Mouse (Mus musculus): ENCODE data around the gene Sh3gl1. TPM values are rescaled to one million over a fixed set of nuclear protein-coding genes. Genes with fewer than 3 reads are reported as not detected.

The Sh3gl1 gene
- total and polyA plus RNA-seq, 2 experiments from 2014 or later: 74.5 to 93.2 TPM

DNA sequence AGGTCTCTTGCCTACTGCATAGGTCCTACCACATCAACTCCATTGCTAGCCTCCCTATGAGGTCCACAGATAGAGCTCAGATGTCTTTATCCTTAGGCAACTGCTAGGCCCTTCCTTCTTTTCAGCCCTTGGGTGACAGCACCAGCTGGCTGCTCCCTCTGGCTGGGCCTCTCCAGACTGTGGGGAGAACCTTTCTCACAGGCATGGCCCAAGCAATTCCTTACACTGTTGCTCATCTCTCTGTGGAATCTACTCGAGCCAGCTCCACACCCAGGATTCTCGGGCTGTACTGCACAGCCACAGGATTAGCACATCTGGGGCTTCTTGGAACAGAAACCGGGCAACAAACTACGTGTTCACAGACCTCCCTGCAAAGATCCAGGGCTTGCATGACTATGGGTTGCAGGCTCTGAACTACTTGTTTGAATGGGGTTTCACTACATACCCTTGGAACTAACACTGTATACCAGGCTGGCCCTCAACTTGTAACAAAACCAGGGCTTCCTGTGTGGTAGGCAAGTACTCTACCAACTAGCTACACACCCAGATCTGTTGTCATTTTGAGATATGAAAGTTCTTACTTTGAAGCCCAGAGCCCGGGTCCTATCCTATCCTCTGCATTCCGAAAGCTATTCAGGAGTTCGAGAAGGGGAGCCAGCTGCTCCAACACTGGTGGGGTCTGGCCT, 2.3 kb downstream of the Sh3gl1 start:
- no peak overlapping the region for H3K27ac ChIP-seq (ENCODE audit: low read depth, low read length)
- peaks cover 2% of the 10 kb centered on the region; the same call in 1 of the 2 replicates for H3K4me1 ChIP-seq (ENCODE audit: insufficient read depth)
- 91% methylated on average over 7 of the region's 7 CpGs for WGBS
- TF ChIP-seq CTCF (IDR thresholded peaks at IDR 0.05; ENCODE audit: low read depth): no peak
- H3K9ac ChIP-seq: no peak overlapping the region
- H3K4me3 ChIP-seq (ENCODE audit: low read depth, low read length): no peak overlapping the region
- ATAC-seq (no peak), DNase-seq (no peak)
- no peak overlapping the region for H3K4me2 ChIP-seq (ENCODE audit: low read depth)
- no peaks in the 10 kb centered on the region for H3K27me3 ChIP-seq (ENCODE audit: insufficient read depth, low read length)
- H3K36me3 ChIP-seq (ENCODE audit: insufficient read depth): peaks cover 12% of the 10 kb centered on the region
- H3K9me3 ChIP-seq (ENCODE audit: low read length): no peaks in the 10 kb centered on the region

DNA sequence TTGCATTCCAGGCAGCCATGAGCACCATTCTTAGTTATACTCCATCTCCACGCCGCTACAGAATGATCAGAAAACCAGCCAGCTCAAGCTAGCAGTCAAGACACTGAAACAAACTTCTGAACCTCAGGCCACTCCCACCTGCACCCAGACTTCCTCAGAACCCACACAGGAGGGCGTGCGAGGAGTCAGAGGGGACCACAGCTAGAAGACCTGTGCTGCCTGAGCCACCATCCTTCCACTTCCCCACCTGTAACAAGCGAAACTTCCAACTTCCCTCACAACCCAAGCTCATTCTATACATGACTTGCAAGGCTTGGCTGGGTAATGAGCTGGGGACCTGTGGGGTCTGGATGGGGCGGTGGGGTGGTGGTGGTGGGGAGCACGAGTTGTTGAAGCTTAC, 3.6 kb downstream of the Sh3gl1 start:
- H3K36me3 ChIP-seq (ENCODE audit: insufficient read depth): peaks cover 12% of the 10 kb centered on the region
- no peak overlapping the region for H3K27ac ChIP-seq (ENCODE audit: low read depth, low read length)
- H3K4me1 ChIP-seq (ENCODE audit: insufficient read depth): peaks cover 2% of the 10 kb centered on the region; the same call in 1 of the 2 replicates
- no peak overlapping the region for H3K4me2 ChIP-seq (ENCODE audit: low read depth)
- peak overlapping the region; percentile 6; the same call in 1 of the 2 replicates for H3K9ac ChIP-seq
- no peak overlapping the region for H3K4me3 ChIP-seq (ENCODE audit: low read depth, low read length)
- no peak for DNase-seq
- H3K27me3 ChIP-seq (ENCODE audit: insufficient read depth, low read length): no peaks in the 10 kb centered on the region
- no peaks in the 10 kb centered on the region for H3K9me3 ChIP-seq (ENCODE audit: low read length)
- no peak for TF ChIP-seq CTCF (IDR thresholded peaks at IDR 0.05; ENCODE audit: low read depth)
- WGBS: 77% methylated on average over 7 of the region's 7 CpGs
- no peak for ATAC-seq

DNA sequence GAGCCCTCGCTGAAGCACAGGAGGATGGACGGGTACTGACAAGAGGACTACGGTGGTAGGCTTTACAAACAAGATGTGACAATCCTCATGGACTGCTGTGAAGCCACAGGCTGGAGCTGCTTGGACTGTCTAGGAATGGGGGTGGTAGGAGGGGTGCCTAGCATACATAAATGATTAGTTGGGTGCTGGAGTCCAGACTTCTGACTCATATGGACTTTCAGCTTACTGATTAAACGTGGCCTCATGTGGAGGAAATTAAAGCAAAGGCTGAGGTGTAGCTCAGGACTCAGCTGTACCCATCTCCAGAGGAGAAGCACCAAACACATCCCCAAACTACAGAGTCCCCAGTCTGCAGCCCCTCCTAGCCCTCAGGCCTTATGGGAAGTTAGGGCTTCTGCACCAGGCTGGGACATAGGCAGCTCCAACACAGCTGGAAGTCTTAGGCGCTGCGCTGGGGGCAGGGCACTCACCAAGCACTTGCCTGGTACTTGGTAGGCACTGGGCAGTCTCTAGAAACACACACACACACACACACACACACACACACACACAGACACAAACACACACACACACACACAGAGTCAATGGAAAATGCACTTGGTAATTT, 4.2 kb downstream of the Sh3gl1 start:
- Histone ChIP-seq H3K4me2 (ENCODE audit: low read depth) (no peak overlapping the region), H3K9me3 (ENCODE audit: low read length) (no peaks in the 10 kb centered on the region), H3K27me3 (ENCODE audit: insufficient read depth, low read length) (no peaks in the 10 kb centered on the region), H3K4me1 (ENCODE audit: insufficient read depth) (peaks cover 2% of the 10 kb centered on the region; the same call in 1 of the 2 replicates), H3K27ac (ENCODE audit: low read depth, low read length) (no peak overlapping the region), H3K36me3 (ENCODE audit: insufficient read depth) (peaks cover 12% of the 10 kb centered on the region), H3K9ac (no peak overlapping the region), H3K4me3 (ENCODE audit: low read depth, low read length) (no peak overlapping the region)
- DNase-seq: no peak
- no peak for TF ChIP-seq CTCF (IDR thresholded peaks at IDR 0.05; ENCODE audit: low read depth)
- no peak for ATAC-seq
- WGBS: 76% methylated on average over 6 of the region's 6 CpGs

DNA sequence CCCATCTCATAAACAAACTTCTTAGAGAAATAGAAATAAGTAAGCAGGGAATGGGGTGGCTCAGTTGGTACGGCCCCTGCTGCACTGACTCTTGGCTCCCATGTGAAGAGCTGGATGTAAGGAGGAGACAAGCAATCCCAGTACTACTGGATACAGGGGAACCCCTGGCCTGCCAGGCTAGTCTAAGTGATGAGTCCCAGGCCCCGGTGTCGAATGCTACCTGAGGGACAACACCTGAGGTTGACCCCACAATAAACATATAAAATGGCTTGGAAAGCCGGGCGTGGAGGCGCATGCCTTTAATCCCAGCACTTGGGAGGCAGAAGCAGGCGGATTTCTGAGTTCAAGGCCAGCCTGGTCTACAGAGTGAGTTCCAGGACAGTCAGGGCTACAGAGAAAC, 5.0 kb downstream of the Sh3gl1 start:
- no peak for ATAC-seq
- Histone ChIP-seq H3K4me1 (ENCODE audit: insufficient read depth) (peaks cover 2% of the 10 kb centered on the region; the same call in 1 of the 2 replicates), H3K4me2 (ENCODE audit: low read depth) (no peak overlapping the region), H3K27ac (ENCODE audit: low read depth, low read length) (no peak overlapping the region), H3K36me3 (ENCODE audit: insufficient read depth) (peaks cover 12% of the 10 kb centered on the region), H3K9me3 (ENCODE audit: low read length) (no peaks in the 10 kb centered on the region), H3K9ac (no peak overlapping the region), H3K4me3 (ENCODE audit: low read depth, low read length) (no peak overlapping the region), H3K27me3 (ENCODE audit: insufficient read depth, low read length) (no peaks in the 10 kb centered on the region)
- no peak for DNase-seq
- TF ChIP-seq CTCF (IDR thresholded peaks at IDR 0.05; ENCODE audit: low read depth): no peak
- 92% methylated on average over 7 of the region's 7 CpGs for WGBS

DNA sequence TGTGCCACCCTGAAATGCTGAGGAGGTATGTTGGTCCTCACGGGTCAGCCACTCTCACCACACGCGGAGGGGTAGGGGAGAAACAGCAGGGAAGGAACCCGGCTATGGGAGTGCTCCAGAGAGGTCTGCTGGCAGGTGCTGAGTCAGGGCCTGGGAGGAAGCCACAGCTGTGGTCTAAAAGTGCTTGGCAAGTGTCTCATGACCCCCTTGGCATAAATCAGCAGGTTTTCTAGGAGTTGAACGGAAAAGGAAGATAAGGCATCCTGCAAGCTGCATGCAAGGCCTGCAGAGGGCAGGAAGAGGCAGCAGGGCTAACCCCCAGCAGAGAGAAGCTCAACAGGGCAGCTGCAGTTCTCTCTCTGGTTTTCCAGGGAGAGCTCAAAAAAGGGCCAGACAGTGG, 5.5 kb downstream of the Sh3gl1 start:
- no peak for ATAC-seq
- Histone ChIP-seq H3K36me3 (ENCODE audit: insufficient read depth) (peaks cover 12% of the 10 kb centered on the region), H3K27ac (ENCODE audit: low read depth, low read length) (no peak overlapping the region), H3K27me3 (ENCODE audit: insufficient read depth, low read length) (no peaks in the 10 kb centered on the region), H3K4me1 (ENCODE audit: insufficient read depth) (peaks cover 2% of the 10 kb centered on the region; the same call in 1 of the 2 replicates), H3K9ac (no peak overlapping the region), H3K4me2 (ENCODE audit: low read depth) (no peak overlapping the region), H3K4me3 (ENCODE audit: low read depth, low read length) (no peak overlapping the region), H3K9me3 (ENCODE audit: low read length) (no peaks in the 10 kb centered on the region)
- DNase-seq: no peak
- TF ChIP-seq CTCF (IDR thresholded peaks at IDR 0.05; ENCODE audit: low read depth): 0 out of 2 replicates have a peak, but pooled peaks have one; percentile 9
- 61% methylated on average over 5 of the region's 5 CpGs for WGBS

DNA sequence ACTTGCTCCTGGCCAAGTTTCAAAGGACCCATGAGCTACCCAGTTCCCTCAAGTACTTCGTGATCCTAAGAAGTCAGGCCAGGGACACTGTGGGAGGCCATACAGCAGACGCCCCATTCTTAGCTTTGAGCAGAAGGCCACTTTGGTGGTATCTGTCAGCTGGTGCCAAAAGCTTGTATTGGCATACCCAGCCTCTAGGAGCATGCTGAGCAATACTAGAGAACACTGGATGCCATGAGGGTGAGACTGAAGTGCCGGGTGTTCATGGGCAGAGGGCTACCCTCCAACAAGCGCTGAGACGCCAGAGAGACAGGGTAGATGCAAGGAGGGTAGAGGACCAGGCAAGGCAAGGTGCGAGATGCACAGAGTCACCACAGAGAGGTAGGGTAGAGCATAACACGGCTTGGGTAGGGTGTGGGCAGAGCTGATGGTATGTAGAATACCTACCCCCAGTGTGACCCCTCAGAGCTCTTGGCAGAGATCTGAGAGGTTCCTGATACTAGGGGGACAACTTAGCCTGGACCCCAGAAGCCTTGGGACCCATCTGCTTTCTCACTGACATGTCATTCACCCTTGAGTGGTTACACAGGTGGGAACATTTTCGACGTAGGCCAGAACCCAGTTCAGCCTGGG, 6.1 kb downstream of the Sh3gl1 start:
- peak; percentile 9; the same call in 1 of the 2 replicates for ATAC-seq
- Histone ChIP-seq H3K27ac (ENCODE audit: low read depth, low read length) (no peak overlapping the region), H3K4me1 (ENCODE audit: insufficient read depth) (no peaks in the 10 kb centered on the region; the same call in 1 of the 2 replicates), H3K9me3 (ENCODE audit: low read length) (no peaks in the 10 kb centered on the region), H3K9ac (no peak overlapping the region), H3K4me2 (ENCODE audit: low read depth) (no peak overlapping the region), H3K27me3 (ENCODE audit: insufficient read depth, low read length) (no peaks in the 10 kb centered on the region), H3K4me3 (ENCODE audit: low read depth, low read length) (no peak overlapping the region), H3K36me3 (ENCODE audit: insufficient read depth) (peaks cover 12% of the 10 kb centered on the region)
- no peak for DNase-seq
- no peak for TF ChIP-seq CTCF (IDR thresholded peaks at IDR 0.05; ENCODE audit: low read depth)
- WGBS: 86% methylated on average over 9 of the region's 9 CpGs
